Mouse (Mus musculus): ENCODE measurements around the gene Scarf2.

Gene Scarf2

DNA sequence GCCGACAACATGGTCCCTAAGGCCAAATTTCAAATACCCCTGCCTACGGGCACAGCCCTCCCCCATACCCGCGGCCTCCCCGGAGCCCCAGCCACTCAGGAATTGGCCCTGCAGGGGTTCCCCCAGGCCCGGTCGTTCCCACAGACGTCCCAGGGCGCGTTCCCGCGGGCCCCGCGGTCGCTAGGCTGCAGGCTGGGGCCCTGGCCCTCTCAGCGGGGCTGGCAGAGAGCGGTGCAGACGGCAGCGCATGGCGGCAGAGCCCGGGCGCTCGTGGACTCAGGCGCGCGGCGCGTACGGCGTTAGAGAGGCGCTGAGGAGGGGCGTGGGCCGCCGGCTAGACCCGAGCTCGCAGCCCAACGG, 36.2 kb downstream of the Scarf2 start:
- DNase-seq = peak; percentile 54 to 75

DNA sequence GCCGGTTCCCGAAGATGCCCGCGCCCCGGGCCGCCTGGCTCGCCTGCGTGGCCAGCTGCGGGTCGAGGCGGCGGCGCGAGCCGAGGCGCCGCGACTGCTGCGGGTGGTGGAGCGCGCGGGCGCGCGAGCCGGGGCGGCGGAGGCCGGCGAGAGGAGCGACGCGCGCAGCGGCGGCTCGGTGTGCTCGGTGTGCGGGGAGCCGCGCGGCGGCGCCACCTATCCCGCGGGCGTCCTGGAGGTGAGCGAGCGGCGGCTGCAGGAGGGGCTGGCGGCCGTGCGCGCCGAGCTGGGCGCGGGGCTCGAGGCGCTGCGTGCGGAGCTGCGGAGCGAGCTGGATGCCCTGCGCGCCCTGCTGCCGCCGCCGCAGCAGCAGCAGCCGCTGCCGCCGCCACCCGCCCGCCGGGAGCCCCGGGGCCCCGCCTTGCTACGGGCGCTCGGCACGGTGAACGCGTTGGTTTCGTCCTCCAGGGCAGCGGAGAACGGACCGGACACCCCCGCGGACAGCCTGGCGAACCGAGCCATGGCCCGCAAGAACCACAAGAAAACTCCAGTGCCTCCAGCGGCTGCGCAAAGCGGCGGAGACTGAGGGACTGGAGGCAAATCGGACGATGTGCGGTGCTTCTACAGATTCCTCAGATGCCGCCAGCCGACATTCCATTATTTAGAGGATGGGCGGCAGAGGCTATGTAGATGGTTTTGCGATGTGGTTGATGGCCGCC, 36.8 kb downstream of the Scarf2 start:
- peak; percentile 71 to 83 for DNase-seq

DNA sequence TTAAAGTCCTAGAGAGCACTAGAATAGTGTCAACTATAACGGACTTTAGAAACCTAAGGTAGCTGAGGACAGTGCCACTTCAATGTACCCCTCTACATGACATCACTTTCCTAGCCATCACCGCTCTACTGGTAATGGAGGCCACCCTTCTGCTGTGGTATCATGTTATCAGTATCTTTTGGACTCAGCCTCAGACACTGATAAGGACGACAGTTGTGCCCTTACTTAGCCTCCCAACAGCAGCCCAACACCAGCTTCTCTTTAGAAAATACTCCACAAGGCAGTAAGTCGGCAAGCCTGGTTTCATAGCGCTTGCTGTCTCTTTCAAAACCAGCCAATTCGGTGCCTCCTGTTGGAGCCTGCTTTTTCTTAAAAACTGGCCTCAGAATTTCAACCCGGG, 37.5 kb downstream of the Scarf2 start:
- no peak for DNase-seq

DNA sequence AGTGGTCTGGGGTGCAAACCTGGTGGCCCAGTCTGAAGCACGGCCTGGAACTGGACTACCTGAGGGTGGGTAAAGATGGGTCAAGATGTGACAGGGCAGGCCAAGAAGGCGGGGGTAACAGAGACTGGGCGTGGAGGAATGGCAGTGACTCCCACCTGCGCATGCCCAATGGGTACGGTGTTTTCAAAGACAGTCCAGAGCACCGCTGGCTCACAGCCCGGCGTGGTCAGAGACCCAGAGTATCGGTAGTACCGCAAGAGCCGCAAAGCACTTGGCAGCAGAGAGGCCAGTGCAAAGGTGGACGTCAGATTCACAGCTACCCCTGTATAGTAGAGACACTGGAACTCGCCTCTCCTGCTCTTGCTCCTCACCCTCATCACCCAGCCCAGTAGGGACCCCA, 38.4 kb downstream of the Scarf2 start:
- DNase-seq = peak in 1 of 2 experiments; percentile 38

DNA sequence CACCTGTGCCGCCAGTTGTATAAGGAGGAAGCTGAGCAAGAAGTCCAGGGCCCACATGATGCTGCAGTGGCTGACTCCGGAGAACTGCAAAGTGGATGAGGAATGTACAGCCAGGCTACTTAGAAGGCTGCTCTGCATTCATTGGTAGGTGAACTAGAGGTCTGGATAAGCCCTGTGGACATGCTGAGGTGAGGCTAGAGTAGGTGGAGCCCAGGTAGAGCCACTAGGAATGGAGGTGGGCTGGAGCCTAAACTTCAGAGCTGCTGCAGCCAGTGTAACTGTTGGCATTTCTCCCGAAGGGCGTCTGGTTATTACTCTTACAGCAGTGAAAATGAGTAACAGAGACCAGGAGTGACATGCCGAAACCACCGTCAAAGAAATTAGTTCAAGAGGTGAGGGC, 41.0 kb downstream of the Scarf2 start, which contains the start of gene Car15:
Gene Car15, minus strand, starts transcription at position 314 of the 400 bp plus-strand sequence.
- DNase-seq = no peak

DNA sequence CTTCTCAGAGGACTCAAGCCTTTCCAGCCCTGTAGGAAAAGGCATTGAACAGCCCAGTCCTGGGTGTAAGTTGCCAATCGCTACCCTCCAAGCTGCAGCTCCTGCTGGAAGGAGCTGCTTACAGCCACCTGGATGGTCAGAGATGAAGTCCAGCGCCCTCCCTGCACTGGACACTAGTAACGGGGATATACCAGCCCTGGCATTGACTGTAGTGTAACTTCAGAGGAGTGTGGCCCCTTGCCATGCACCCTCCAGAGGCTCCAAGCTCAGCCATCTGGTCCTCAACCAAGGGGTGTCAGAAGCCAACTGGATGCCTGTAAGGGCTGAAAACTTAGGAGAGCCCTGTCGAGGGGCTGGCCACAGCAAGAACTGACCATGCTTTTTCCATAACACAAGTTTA, 42.9 kb downstream of the Scarf2 start:
- DNase-seq = peak; percentile 80 to 82

DNA sequence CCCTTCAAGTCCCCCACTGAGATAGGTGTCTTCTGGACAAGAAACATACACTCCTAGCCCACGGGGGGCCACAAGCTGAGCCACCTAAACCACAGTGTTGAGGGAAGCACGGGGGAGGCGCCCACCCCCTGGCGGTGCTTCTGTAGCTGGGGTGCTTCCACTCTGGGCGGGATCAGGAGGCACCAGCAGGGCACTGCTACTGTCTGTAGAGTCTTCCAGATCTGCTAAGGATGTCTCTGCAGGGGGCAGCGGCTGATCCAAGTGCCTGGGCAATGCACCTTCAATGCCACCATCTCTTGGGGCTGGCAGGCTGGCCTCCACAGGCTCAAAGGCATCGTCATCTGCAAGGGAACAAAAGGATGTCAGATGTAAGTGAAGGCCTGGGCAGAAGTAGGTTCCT, 45.4 kb downstream of the Scarf2 start:
- peak; percentile 57 to 60 for DNase-seq

DNA sequence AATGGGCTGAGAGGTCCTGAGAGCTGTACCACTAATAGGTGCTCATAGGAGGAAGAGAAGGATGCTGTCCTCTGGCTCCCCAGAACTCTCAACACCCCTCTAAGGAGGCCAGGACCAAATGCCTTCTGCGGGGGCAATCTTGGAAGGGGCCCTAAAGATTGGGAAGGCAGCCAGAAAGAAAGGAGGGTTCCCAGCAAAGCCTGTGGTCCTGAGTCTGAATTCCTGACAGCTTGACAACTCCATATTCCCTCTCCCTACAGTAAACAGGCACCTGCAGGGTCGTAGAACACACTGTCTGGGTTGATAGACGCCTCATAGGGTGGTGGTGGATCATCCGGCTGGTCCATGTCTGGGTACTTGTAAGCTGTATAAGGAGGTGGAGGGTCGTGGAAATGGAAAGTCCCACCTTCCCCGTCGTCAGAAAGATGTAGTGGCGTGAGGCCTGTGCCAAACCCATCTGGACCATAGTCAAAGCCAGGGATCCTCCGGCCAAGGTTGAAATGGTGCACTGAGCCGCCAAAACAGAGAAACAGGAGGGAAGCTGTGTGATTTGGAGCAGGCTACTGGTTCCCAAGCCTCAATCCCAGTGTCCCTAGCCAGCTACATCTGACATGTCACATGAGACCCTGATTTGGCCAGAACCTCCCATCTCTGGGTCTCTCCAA, 46.8 kb downstream of the Scarf2 start:
- DNase-seq = peak; percentile 57 to 68

DNA sequence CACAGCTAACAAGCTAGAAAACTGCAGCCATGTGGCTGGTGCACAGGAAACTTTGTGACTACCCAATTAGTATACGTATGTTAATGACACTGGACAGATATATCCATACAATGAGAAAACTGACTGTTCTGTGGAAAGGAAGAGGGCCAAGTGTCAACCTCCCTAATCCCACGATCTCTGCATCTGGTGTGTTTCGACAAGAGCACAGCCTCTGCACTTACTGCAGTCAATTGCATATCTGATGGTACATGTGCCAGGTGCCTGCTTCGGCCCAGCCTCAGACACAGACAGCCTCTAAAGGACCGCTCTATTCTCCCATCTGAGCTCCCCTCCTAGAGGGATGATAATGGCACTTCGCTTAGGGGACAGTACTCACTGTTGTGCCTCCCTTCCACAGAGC, 51.3 kb downstream of the Scarf2 start:
- no peak for DNase-seq

DNA sequence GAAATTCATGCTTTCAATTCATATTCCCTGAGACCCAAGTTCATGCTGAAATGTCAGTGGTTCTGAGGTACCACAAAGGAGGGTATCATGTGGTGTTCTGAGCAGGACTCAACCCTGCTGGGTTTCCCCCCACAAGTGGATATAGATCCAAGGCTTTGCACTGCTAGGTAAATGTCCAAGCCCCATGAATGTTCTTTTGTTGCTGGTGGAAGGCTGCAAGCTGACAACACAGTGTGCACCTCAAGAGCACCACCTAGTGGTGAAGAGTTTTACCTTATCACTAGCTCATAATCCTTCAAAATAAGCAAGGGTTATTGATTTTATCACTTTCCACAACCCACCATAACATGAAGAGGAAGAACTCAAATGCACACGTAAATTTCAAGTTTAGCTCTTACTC, 51.8 kb downstream of the Scarf2 start:
- peak; percentile 75 to 78 for DNase-seq

DNA sequence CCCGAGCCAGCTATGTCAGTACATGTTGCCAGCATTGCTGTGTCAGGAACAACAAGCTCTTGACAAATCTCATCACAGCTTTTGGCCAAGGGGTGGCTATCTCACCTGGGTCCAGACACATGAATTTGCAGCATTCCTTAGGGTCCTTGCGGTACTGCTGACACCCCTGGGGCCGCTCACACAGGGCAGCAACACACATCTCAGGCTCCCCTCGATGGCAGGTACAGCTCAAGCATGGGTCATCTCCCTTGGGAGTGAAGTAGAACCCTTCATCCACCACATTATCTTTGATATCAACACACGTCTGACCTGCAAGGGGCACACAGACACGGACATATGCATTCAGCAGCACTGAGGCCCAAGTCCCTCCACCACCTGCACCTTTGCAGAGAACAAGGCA, 52.4 kb downstream of the Scarf2 start:
- DNase-seq = no peak

DNA sequence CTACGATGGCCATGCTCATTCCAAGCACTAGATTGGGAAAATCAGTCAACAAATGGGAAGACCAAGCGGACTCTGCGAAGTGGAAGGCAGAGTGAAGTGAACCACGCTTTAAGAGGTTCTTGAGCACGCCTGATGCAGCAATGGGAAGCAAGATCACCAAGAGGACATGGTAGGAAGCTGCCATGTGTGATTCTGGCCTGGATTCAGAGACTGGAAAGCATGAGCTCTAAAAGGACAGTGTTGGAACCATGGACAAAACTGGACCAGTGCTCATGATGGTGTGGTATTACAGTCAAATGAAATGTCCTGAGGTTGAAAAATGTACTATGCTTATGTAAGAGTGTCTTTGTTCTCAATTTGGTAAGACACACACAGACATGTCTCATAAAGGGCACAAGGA, 54.2 kb downstream of the Scarf2 start:
- DNase-seq = peak in 1 of 2 experiments; percentile 42

DNA sequence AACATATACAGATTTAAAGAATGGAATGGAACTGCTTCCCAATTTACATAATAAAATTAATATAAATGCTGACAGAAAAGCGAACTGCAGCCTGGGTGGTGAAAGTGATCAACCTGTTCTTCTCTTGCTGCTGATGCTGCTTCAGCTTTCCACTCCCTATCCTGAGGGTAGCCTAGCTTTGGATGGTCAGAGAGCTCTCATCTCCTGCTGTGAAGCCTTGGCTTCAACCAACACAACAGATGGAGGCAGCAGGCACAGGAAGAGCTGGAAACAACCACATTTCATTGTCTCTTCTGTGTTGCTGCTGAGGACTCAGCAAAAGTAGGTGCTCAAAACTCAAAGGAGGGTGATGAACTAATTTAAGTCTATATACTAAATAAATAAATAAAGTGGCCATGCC, 54.8 kb downstream of the Scarf2 start:
- DNase-seq = peak; percentile 89 to 92

DNA sequence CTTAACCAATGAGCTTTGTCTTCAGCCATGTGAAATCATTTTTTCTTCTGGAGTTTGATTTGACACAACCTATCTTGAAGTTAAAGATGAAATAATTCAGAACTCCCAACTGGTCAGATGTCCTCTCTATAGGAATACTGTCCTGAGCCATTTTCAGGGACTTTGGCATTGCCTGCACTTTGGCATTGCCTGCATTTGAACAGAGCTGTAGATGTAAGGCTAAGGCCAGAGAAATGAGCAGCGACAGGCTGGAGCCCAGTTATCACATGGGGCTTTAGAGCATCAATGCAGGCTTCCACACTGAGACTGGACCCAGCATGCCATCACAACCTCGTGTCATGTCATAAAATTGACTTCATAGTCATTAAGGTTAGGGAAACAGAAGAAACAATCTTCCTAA, 56.2 kb downstream of the Scarf2 start:
- no peak for DNase-seq

DNA sequence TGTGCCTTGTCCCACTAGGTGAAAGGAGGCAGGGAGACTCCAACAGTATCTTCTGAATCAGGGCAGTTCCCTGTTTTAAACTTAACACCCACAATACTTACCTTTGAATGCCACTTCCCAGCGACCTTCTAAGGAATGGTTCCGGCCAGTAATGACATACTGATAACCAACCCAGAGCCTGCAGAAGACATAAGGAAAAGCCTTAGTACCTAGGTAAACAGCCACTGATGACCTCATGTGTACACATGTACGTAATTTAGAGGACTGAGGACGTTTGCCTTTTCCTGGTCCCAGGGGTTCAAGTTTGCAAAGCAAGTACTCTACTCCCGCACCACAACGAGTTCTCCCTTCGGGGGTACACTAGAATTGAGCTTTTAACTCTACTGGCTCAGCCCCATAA, 60.1 kb downstream of the Scarf2 start:
- DNase-seq = no peak

Measured in cerebellum, adult 18-20 months (tissue).